Mouse (Mus musculus) CH12.LX (cell line): Measurements from ENCODE around the gene Brsk2. TPM values are rescaled to one million over a fixed set of nuclear protein-coding genes. Genes with fewer than 3 reads are reported as not detected.

Experiments
- DNase-seq: peaks from one replicate; pipeline ENCODE4 v3.0.0-alpha.2; 2013; ENCODE audit errors: extremely low read depth
- H3K27ac ChIP-seq: 2 replicates; pipeline ENCODE4 v1.5.1; 2012; ENCODE audit warnings: low read depth, mild to moderate bottlenecking, control low read depth, moderate library complexity; ENCODE audit not compliant: insufficient read depth
- H3K27me3 ChIP-seq: replicated peaks from 2 replicates; pipeline ENCODE3; 2012; ENCODE audit warnings: inconsistent platforms
- H3K36me3 ChIP-seq, 2 experiments: replicated peaks in 1 of 2; 2 replicates each; pipeline versions ENCODE3 to v1.6.1; 2012; ENCODE audit warnings: inconsistent platforms in 1 of 2, low read length in 1 of 2, mild to moderate bottlenecking in 1 of 2, mixed read lengths in 1 of 2, moderate library complexity in 1 of 2; ENCODE audit not compliant: control insufficient read depth in 1 of 2, insufficient read depth in 1 of 2
- H3K4me1 ChIP-seq, 2 experiments: 2 replicates each; pipeline ENCODE4 v1.6.1; 2012; ENCODE audit warnings: inconsistent platforms in 1 of 2, moderate library complexity in 1 of 2; ENCODE audit not compliant: insufficient read depth in 2 of 2, control insufficient read depth in 1 of 2
- H3K4me2 ChIP-seq: 2 replicates; pipeline ENCODE4 v1.6.1; 2012; ENCODE audit warnings: low read depth, mild to moderate bottlenecking, control low read depth; ENCODE audit not compliant: poor library complexity, insufficient read depth, severe bottlenecking
- H3K4me3 ChIP-seq, 3 experiments: fragments of 150-350 bp in 1 of 3; sonication (generic) in 1 of 3; replicated peaks in 1 of 3; 2 replicates each; pipeline versions ENCODE3 to v1.5.1; 2011 to 2012; ENCODE audit warnings: low read depth in 2 of 3, low read length in 2 of 3, mild to moderate bottlenecking in 2 of 3, moderate library complexity in 2 of 3, control low read depth in 1 of 3, improper control_type of control experiment in 1 of 3, inconsistent platforms in 1 of 3, mixed read lengths in 1 of 3; ENCODE audit not compliant: poor library complexity in 1 of 3
- H3K79me2 ChIP-seq: replicated peaks from 2 replicates; pipeline ENCODE4 v1.6.1; 2012; ENCODE audit warnings: mild to moderate bottlenecking, moderate library complexity; ENCODE audit not compliant: control insufficient read depth, poor library complexity, insufficient read depth, severe bottlenecking; ENCODE audit errors: extremely low read depth
- H3K9ac ChIP-seq: 2 replicates; pipeline ENCODE4 v1.6.1; 2012; ENCODE audit warnings: low read depth, mild to moderate bottlenecking, control low read depth, moderate library complexity; ENCODE audit not compliant: insufficient read depth
- H3K9me3 ChIP-seq: replicated peaks from 2 replicates; pipeline ENCODE3; 2012; ENCODE audit warnings: low read length, inconsistent platforms, mixed read lengths
- CHD1 ChIP-seq: IDR thresholded peaks from 2 replicates; pipeline ENCODE4 v1.6.1; 2012; ENCODE audit warnings: low read depth, low read length, improper control_type of control experiment, inconsistent platforms
- CTCF ChIP-seq, 2 experiments: IDR thresholded peaks in 1 of 2; conservative IDR thresholded peaks in 1 of 2; 2 replicates each; pipeline ENCODE4 v1.5.1; 2011 to 2012; ENCODE audit warnings: low read depth in 2 of 2, low read length in 2 of 2, improper control_type of control experiment in 1 of 2, inconsistent platforms in 1 of 2, mild to moderate bottlenecking in 1 of 2, moderate library complexity in 1 of 2
- E2F4 ChIP-seq: IDR thresholded peaks from 2 replicates; pipeline ENCODE4 v1.6.1; 2011; ENCODE audit warnings: low read depth, low read length, improper control_type of control experiment; ENCODE audit not compliant: insufficient replicate concordance
- ETS1 ChIP-seq: conservative IDR thresholded peaks from 2 replicates; pipeline ENCODE4 v1.6.1; 2012; ENCODE audit warnings: low read depth, mild to moderate bottlenecking, inconsistent platforms, low read length, improper control_type of control experiment, moderate library complexity
- KAT2A ChIP-seq: IDR thresholded peaks from 2 replicates; pipeline ENCODE4 v1.6.1; 2012; ENCODE audit warnings: low read length, improper control_type of control experiment, inconsistent platforms; ENCODE audit not compliant: insufficient replicate concordance
- MAX ChIP-seq: IDR thresholded peaks from 2 replicates; pipeline ENCODE4 v1.6.1; 2011; ENCODE audit warnings: low read length, improper control_type of control experiment
- MXI1 ChIP-seq: IDR thresholded peaks from 2 replicates; pipeline ENCODE4 v1.6.1; 2011; ENCODE audit warnings: mild to moderate bottlenecking, low read depth, low read length, improper control_type of control experiment
- MYC ChIP-seq: IDR thresholded peaks from 2 replicates; pipeline ENCODE4 v1.6.1; 2011; ENCODE audit warnings: low read depth, mild to moderate bottlenecking, improper control_type of control experiment, low read length
- NELFE ChIP-seq: IDR thresholded peaks from 2 replicates; pipeline ENCODE4 v1.6.1; 2011; ENCODE audit warnings: low read depth, low read length, improper control_type of control experiment
- PAX5 ChIP-seq: IDR thresholded peaks from 2 replicates; pipeline ENCODE4 v1.6.1; 2012; ENCODE audit warnings: low read length, inconsistent platforms, mixed read lengths
- POLR2A ChIP-seq: IDR thresholded peaks from 2 replicates; pipeline ENCODE4 v1.6.1; 2011; ENCODE audit warnings: low read depth, mild to moderate bottlenecking, improper control_type of control experiment, low read length
- POLR2AphosphoS2 ChIP-seq: IDR thresholded peaks from 2 replicates; pipeline ENCODE4 v1.6.1; 2011; ENCODE audit warnings: low read depth, low read length, improper control_type of control experiment
- RAD21 ChIP-seq: IDR thresholded peaks from 2 replicates; pipeline ENCODE4 v1.6.1; 2011; ENCODE audit warnings: low read depth, mild to moderate bottlenecking, low read length, improper control_type of control experiment, moderate library complexity
- RCOR1 ChIP-seq: conservative IDR thresholded peaks from 2 replicates; pipeline ENCODE4 v1.6.1; 2012; ENCODE audit warnings: low read depth, mild to moderate bottlenecking, inconsistent platforms, low read length, improper control_type of control experiment
- SMC3 ChIP-seq: IDR thresholded peaks from 2 replicates; pipeline ENCODE4 v1.6.1; 2011; ENCODE audit warnings: low read depth, low read length, improper control_type of control experiment
- TCF12 ChIP-seq: IDR thresholded peaks from 2 replicates; pipeline ENCODE4 v1.6.1; 2014; ENCODE audit warnings: low read depth, mild to moderate bottlenecking, inconsistent platforms, low read length, improper control_type of control experiment
- USF2 ChIP-seq: conservative IDR thresholded peaks from 2 replicates; pipeline ENCODE4 v1.6.1; 2011; ENCODE audit warnings: low read depth, low read length, improper control_type of control experiment
- ZMIZ1 ChIP-seq: IDR thresholded peaks from 2 replicates; pipeline ENCODE4 v1.6.1; 2012; ENCODE audit warnings: low read depth, mild to moderate bottlenecking, inconsistent platforms, low read length, improper control_type of control experiment
- dilution Hi-C: fragments of 300-500 bp; cut with MboI; formaldehyde crosslinking; loops from 2 replicates; pipeline ENCODE4 v1.14.3; 2020; ENCODE audit warnings: low sequenced_read_pairs; ENCODE audit not compliant: extremely low pct_unique_long_range_greater_than_20kb, extremely low pct_ligation_motif_present
- in situ Hi-C: fragments of 300-500 bp; cut with MboI; formaldehyde crosslinking; loops from 3 replicates; pipeline ENCODE4 v1.14.3; 2019; ENCODE audit warnings: low sequenced_read_pairs, low pct_ligation_motif_present, low pct_unique_long_range_greater_than_20kb, mixed read lengths
- polyA plus RNA-seq: library from polyadenylated mRNA; unstranded; fragments of >175 nt; gene quantifications from 2 replicates; pipeline ENCODE4 v1.2.1, GENCODE M21; 2012; ENCODE audit warnings: low read depth; ENCODE audit not compliant: insufficient read length
- total RNA-seq, 2 experiments: library from RNA; depleted of rRNA; stranded (reverse); fragments of 300-350 nt in 1 of 2; fragments of >200 nt in 1 of 2; gene quantifications; 2 replicates each; pipeline ENCODE4 v1.2.3; 2012 to 2014

The Brsk2 gene
- total and polyA plus RNA-seq, 3 experiments: 5.3 to 11.0 (median 10.9) TPM

- Histone ChIP-seq H3K9me3 (no peaks in the 10 kb centered on the region), H3K36me3 (peaks cover 0 to 57% of the 10 kb centered on the region in 2 experiments), H3K4me1 (no peaks in the 10 kb centered on the region), H3K4me3 (no peak overlapping the region), H3K4me2 (no peak overlapping the region), H3K27me3 (no peaks in the 10 kb centered on the region), H3K27ac (no peak overlapping the region)
- DNase-seq: no peak
- TF ChIP-seq MYC (no peak), E2F4 (no peak), RAD21 (no peak), KAT2A (no peak), USF2 (no peak), SMC3 (no peak), POLR2A (no peak), ETS1 (no peak), PAX5 (no peak), POLR2AphosphoS2 (no peak), CTCF (conservative IDR thresholded peaks at IDR 0.05 in 1 of 2, IDR thresholded peaks at IDR 0.05 in 1 of 2; ENCODE audit: low read depth in 2 of 2, low read length in 2 of 2) (no peak), MXI1 (no peak)
- TF ChIP-seq, all 38 proteins: peak for 0
- no peak overlapping the region for H3K9ac ChIP-seq
- dilution Hi-C loops (no loop called here), in situ Hi-C loops (no loop called here)
- H3K79me2 ChIP-seq: 0 out of 2 replicates have a peak, but pooled peaks cover 2% of the 10 kb centered on the region
These were observed 95.8 kb downstream of the Brsk2 start for GRCm38 (mm10) chr7:142045344-142045743.

DNA sequence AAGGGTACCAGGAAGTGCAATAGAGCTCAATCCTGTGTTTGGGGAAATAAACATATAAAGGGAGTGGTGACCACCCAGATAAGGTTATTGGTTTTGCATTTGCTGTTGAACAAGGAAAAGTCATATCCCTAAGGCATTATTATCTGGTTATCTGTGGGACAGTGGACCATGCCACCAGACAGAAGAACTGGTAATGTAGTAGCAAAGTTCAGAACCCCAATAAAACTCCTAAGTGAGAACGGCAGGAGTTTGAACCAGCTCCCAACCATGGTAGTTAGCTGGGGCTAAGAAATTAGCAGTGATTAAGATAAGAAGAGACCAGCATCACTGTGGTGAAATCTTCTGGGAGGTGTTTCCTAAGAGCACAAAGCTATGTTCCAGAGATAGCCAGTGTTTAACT is 96.4 kb downstream of the Brsk2 start:
- in situ Hi-C loops: no loop called here
- H3K36me3 ChIP-seq: peaks cover 0 to 59% of the 10 kb centered on the region in 2 experiments
- H3K4me2 ChIP-seq: no peak overlapping the region
- H3K27me3 ChIP-seq: no peaks in the 10 kb centered on the region
- TF ChIP-seq CHD1 (no peak), MAX (no peak), TCF12 (no peak), POLR2A (no peak), USF2 (no peak), ZMIZ1 (no peak), NELFE (no peak), RCOR1 (no peak)
- dilution Hi-C loops: no loop called here
- no peak for DNase-seq
- no peak overlapping the region for H3K4me3 ChIP-seq
- H3K9me3 ChIP-seq: no peaks in the 10 kb centered on the region
- H3K27ac ChIP-seq: no peak overlapping the region
- H3K9ac ChIP-seq: no peak overlapping the region
- H3K79me2 ChIP-seq: 0 out of 2 replicates have a peak, but pooled peaks cover 2% of the 10 kb centered on the region
- no peaks in the 10 kb centered on the region for H3K4me1 ChIP-seq
